Comparison of ENCODE assay signal across 21 mouse cellular contexts in the genomic region with DNA sequence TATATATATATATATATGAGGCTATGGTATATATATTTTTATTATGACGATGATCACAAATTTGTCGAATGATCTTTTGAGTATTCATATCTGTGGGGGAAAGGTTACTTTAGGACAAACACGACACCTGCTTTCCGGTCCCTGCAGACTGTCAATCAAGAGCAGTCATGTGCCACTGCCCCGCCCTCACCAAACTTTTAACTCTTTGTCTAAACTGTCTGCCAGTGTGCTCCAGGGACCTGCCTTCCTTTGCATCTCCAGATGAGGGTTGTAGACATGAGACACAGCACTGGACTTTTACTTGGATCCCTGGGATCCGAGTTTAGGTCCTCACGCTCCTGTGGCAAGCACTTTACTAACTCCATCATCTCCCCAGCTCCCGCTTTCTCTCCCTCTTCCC.
"Had no signal": no experiment of that assay in that cellular context is flagged by ENCODE, and none has a peak within 500 bp of the region (broad histone marks: within the 10 kb centered on the region; RNA-seq: fewer than 3 reads in every experiment).

No protein-coding gene starts in this region.

- H3K9ac ChIP-seq: liver, embryonic 12.5 days; liver, embryonic 14.5 days; lung, embryonic 14.5 days; midbrain, embryonic 12.5 days; neural tube, embryonic 13.5 days; neural tube, embryonic 15.5 days; stomach, embryonic 15.5 days had no signal

- H3K4me3 ChIP-seq: liver, embryonic 12.5 days; midbrain, embryonic 10.5 days; midbrain, embryonic 12.5 days; neural tube, embryonic 13.5 days; neural tube, embryonic 15.5 days; stomach, embryonic 15.5 days had no signal

- DNase-seq: lung, adult 18-20 months; lung, embryonic 14.5 days; lung, postnatal 10 days; lung, postnatal 4 days; midbrain, embryonic 14.5 days; retina, postnatal 1 day; right cerebral cortex, adult 18-20 months; right cerebral cortex, postnatal 25 days; right cerebral cortex, postnatal 4 days; spleen, adult 18-20 months; thymus, adult 2 months; thymus, postnatal 4 days had no signal

- ATAC-seq: liver, embryonic 12.5 days; midbrain, embryonic 16.5 days had no signal

- H3K4me1 ChIP-seq: midbrain, embryonic 12.5 days had no signal

- H3K27me3 ChIP-seq: liver, embryonic 12.5 days; midbrain, embryonic 12.5 days; neural tube, embryonic 13.5 days; neural tube, embryonic 15.5 days; stomach, embryonic 15.5 days had no signal

- H3K4me2 ChIP-seq: liver, embryonic 12.5 days; lung, embryonic 14.5 days; midbrain, embryonic 12.5 days; neural tube, embryonic 13.5 days; neural tube, embryonic 15.5 days; stomach, embryonic 15.5 days had no signal

- H3K9me3 ChIP-seq: midbrain, embryonic 10.5 days; neural tube, embryonic 15.5 days; stomach, embryonic 15.5 days had no signal

- H3K36me3 ChIP-seq: liver, embryonic 12.5 days; midbrain, embryonic 10.5 days; midbrain, embryonic 12.5 days; neural tube, embryonic 13.5 days; neural tube, embryonic 15.5 days; stomach, embryonic 15.5 days had no signal

- H3K27ac ChIP-seq: liver, embryonic 12.5 days; liver, embryonic 14.5 days; midbrain, embryonic 10.5 days; midbrain, embryonic 12.5 days; neural tube, embryonic 13.5 days; neural tube, embryonic 15.5 days; stomach, embryonic 15.5 days; stomach, postnatal 0 days had no signal
